Mouse (Mus musculus): ENCODE results near the gene Hk3. TPM values are rescaled to one million over a fixed set of nuclear protein-coding genes. Genes with fewer than 3 reads are reported as not detected.

The Hk3 gene
- 1 to 10 TPM in 3 of 4 experiments, under 1 TPM in 1; 0.99 to 1.9 (median 1.4) TPM for total RNA-seq (2022)

GRCm38 (mm10) chr13:55021194-55021779 is at the start of gene Hk3:
Gene Hk3 (minus strand): TSS chr13:55021385.
- DNase-seq (ENCODE audit: low spot score in 2 of 2) = no peak

- no peak for DNase-seq (ENCODE audit: low spot score in 2 of 2)
Measured at GRCm38 (mm10) chr13:55069719-55070118, 48.5 kb upstream of the Hk3 start.

- DNase-seq (ENCODE audit: low spot score in 2 of 2) = no peak
Measured at GRCm38 (mm10) chr13:55063276-55063675, 42.1 kb upstream of the Hk3 start.

- DNase-seq (ENCODE audit: low spot score in 2 of 2) = no peak
Measured at GRCm38 (mm10) chr13:55058042-55058441, 36.9 kb upstream of the Hk3 start.

GRCm38 (mm10) chr13:55047706-55048105 is 26.5 kb upstream of the Hk3 start:
- no peak for DNase-seq (ENCODE audit: low spot score in 2 of 2)

- no peak for DNase-seq (ENCODE audit: low spot score in 2 of 2)
Measured at GRCm38 (mm10) chr13:55040016-55040415, 18.8 kb upstream of the Hk3 start.

GRCm38 (mm10) chr13:55024215-55024614 is 3.0 kb upstream of the Hk3 start:
- no peak for DNase-seq (ENCODE audit: low spot score in 2 of 2)

- no peak for DNase-seq (ENCODE audit: low spot score in 2 of 2)
Measured at GRCm38 (mm10) chr13:55022715-55023114, 1.5 kb upstream of the Hk3 start.

- no peak for DNase-seq (ENCODE audit: low spot score in 2 of 2)
Measured at GRCm38 (mm10) chr13:55022256-55022655, 1.1 kb upstream of the Hk3 start.

- DNase-seq (ENCODE audit: low spot score in 2 of 2) = no peak
Measured at GRCm38 (mm10) chr13:55020051-55020450, 1.1 kb downstream of the Hk3 start.

- no peak for DNase-seq (ENCODE audit: low spot score in 2 of 2)
Measured at GRCm38 (mm10) chr13:55019181-55019580, 2.0 kb downstream of the Hk3 start.

GRCm38 (mm10) chr13:55018700-55019099 is 2.5 kb downstream of the Hk3 start:
- DNase-seq (ENCODE audit: low spot score in 2 of 2) = no peak

GRCm38 (mm10) chr13:55017898-55018599 is 3.1 kb downstream of the Hk3 start:
- DNase-seq (ENCODE audit: low spot score in 2 of 2) = no peak

GRCm38 (mm10) chr13:55017154-55017897 is 3.9 kb downstream of the Hk3 start:
- DNase-seq (ENCODE audit: low spot score in 2 of 2) = no peak

GRCm38 (mm10) chr13:55014451-55014850 is 6.7 kb downstream of the Hk3 start:
- no peak for DNase-seq (ENCODE audit: low spot score in 2 of 2)

GRCm38 (mm10) chr13:55013702-55014344 is 7.4 kb downstream of the Hk3 start:
- no peak for DNase-seq (ENCODE audit: low spot score in 2 of 2)

GRCm38 (mm10) chr13:55011981-55012478 is 9.2 kb downstream of the Hk3 start:
- no peak for DNase-seq (ENCODE audit: low spot score in 2 of 2)

- no peak for DNase-seq (ENCODE audit: low spot score in 2 of 2)
Measured at GRCm38 (mm10) chr13:55011103-55011502, 10.1 kb downstream of the Hk3 start.

- no peak for DNase-seq (ENCODE audit: low spot score in 2 of 2)
Measured at GRCm38 (mm10) chr13:55008589-55008988, 12.6 kb downstream of the Hk3 start.

- DNase-seq (ENCODE audit: low spot score in 2 of 2) = no peak
Measured at GRCm38 (mm10) chr13:55006415-55006742, 14.8 kb downstream of the Hk3 start.

GRCm38 (mm10) chr13:55005691-55006414 is 15.3 kb downstream of the Hk3 start:
- no peak for DNase-seq (ENCODE audit: low spot score in 2 of 2)
